Mouse (Mus musculus) kidney, adult 8-10 months (tissue): ENCODE measurements around the gene Zfp579.
"Not testable (repeated sequence)": the region's sequence is repeated elsewhere in the genome, so short reads cannot be mapped to it uniquely, and the experiment has no call there.

ENCODE experiments used
- DNase-seq, 2 experiments: peaks; one replicate each; pipeline ENCODE4 v3.0.0; 2022

Gene Zfp579

DNA sequence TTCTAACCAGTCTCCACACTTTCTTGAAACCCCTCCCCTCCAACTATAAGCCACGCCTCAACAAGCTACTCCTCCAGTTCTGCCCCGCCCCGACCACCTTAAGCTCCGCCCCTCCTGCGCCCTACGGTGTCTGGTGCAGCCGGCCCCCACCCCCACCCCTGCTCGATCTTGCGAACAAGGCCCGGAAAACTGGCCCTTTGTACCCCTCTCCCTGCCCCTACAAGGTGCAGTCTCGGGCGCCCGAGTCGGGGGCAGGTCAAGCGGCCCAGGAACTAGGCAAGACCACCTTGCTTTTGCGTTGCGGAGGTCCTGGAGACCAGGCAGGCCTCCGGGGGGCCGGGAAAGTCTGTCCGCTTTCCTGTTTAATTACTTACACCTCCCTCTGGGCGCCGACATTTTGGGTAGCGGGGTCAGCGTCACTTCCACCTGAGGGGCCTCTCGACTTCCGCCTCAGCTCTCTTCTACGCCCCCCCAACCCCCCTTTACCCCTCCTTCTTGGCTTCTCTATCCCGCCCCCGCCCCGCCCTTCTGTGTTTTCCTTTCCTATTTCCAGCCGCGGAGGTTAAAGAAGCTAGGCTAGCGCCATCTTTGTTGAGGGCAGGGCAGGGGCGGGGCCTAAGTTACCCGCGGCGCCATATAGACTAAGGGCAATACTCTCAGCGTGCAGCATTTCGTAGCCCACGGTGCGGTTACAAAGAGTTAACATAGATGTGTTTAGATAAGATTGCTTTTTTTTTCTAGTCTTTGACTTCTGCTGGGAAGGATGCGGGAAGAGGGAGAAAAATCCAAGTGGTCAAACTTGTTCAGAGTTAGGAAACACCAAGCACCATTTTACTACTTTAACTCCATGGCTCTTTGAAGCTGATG lies 18.5 kb upstream of the Zfp579 start, which contains the start of the genes Zfp524 and Fiz1:
Zfp524 (plus strand) TSS at position 165 of the 867 bp plus-strand sequence.
Fiz1 (minus strand) TSS at position 447 of the 867 bp plus-strand sequence.
- peak; percentile 97 to 99 for DNase-seq

DNA sequence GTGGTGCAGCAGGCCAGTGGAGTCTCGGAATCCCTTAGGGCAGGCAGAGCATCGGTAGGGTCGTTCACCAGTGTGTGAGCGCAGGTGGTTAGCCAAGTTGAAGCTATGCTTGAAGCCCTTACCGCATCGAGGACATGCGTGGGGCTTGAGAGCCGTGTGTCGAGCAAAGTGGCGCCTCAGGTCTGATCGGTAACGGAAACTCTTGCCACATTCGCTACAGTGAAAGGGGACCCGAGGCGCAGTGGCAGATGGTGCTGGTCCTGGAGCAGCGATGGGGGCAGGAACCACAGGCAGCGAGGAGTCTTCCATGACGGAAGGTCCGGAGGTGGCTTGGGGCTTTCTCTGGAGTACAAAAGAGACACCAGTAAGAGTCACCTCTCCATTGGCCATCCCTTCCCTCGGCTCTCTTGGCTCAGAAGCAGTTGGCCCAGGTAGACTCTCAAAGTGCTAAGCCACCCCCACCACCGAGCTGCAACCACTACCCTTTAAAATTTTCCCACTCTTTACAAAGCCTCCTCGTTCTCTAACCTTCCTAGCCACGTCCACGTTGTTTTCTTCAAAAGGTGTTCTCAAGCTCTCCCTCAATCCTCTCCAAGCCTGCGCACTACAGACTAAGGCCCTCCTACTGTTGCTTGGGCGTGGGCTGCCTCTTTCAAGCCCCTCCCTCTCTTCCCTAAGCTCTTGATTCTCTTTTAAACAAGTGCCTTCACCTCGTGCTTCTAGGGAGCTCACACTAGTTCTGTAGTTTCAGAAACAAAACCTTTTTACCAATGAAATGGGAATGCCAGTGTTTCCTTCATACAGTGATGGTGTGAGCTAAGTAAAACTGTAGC lies 16.9 kb upstream of the Zfp579 start:
- no peak for DNase-seq

DNA sequence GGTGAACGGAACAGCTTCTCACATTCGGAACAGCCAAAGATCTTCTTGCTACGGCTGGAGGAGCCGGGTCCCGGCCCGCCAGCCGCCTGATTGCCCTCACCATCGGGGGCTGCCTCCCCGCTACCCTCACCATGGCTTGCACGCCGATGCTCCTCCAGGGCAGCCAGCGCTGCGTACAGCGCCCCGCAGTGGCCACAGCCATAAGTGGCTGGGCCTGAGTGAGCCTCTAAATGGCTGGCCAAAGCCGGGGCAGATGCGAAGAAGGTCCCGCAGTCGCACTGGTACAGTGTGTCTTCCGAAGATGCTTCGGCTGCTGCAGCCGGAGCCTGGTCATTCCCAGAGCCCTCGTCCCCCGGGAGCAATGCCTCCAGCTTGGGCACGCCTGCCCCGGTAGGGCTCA lies 12.3 kb upstream of the Zfp579 start:
- DNase-seq, result no peak

DNA sequence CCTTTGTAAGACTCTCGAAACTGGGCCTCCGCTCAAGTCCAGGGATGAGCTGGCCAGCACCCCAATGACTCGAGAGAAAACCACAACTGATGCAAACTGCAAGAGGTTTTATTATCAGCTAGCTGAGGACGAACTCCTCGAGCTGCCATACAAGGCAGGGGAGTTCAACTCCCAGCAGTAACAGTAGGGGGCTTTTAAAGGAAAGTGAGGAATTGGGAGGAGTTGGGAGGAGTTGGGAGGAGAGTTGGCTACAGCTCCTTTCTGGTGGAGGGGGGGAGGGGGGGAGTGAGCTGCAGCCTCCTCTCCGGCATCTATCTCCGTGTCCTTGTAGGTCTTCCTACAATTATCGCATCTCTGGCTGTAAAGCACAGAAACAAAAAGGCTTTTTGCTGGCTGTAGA lies 6.9 kb upstream of the Zfp579 start:
- DNase-seq, result not testable (repeated sequence)

DNA sequence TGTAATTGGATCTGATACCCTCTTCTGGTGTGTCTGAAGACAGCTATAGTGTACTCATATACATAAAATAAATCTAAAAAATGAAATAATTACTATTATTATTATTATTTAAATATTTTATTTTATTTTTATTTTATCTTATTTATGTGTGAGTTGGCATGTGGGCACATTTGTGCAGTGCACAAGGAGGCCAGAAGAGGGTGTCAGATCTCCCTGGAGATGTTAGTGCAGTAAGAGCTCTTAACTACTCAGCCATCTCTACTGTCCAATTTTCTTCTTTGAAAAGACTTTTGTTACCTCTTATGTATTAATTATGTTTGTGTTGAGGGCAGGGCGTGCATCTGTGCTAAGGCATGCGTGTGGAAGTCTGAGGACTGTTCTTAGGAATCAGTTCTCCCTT lies 3.9 kb upstream of the Zfp579 start:
- DNase-seq, result peak in 1 of 2 experiments; percentile 55

DNA sequence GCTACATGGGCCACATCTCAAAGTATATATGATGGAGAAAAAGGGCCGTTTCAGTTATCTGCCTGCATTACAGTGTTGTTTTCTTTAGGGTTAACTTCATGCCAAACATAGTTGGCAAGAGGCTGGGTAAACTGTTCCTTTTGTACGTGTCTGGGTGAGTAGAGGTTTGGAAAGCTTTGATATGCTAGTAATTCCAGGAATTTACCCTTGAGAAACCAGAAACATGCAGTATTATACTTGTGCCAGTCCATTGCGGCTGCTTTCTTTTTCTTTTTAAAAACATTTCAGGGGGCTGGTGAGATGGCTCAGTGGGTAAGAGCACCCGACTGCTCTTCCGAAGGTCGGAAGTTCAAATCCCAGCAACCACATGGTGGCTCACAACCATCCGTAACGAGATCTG lies 976 bp upstream of the Zfp579 start:
- DNase-seq, result no peak

DNA sequence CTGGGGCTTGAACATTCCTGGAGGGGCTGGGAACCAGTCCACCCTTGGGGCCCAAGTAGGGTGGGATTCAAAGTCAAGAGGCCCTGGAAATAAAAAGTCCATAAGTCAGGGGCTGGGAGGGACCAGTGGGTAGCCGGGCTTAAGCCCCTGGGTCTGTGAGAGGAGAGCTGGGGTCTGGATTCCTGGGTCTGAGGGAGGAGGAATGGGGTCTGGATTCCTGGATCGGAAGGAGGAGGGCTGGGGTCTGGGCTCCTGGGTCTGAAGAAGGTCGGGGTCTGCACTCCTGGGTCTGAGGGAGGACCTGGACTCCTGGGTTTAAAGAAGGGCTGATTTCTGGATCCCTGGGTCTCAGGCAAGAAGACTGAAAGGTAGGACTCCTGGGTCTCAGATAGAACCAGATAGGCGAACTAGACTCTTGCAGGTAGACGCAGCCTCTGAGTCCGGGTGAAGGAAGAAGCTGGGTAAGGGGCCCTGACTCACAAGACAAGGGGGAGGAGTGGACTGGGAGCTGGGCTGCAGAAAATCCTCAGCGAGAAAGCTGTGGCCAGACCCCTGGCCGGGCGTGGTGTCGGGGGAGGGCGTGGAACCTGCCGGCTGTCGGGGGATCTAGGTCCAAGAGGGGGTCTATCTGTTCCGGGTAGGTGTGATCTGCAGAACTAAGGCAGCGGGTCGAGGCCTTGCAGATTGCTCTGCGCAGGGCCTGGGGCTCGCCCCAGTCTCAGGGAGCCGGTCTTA lies 523 bp downstream of the Zfp579 start:
- DNase-seq, result no peak

DNA sequence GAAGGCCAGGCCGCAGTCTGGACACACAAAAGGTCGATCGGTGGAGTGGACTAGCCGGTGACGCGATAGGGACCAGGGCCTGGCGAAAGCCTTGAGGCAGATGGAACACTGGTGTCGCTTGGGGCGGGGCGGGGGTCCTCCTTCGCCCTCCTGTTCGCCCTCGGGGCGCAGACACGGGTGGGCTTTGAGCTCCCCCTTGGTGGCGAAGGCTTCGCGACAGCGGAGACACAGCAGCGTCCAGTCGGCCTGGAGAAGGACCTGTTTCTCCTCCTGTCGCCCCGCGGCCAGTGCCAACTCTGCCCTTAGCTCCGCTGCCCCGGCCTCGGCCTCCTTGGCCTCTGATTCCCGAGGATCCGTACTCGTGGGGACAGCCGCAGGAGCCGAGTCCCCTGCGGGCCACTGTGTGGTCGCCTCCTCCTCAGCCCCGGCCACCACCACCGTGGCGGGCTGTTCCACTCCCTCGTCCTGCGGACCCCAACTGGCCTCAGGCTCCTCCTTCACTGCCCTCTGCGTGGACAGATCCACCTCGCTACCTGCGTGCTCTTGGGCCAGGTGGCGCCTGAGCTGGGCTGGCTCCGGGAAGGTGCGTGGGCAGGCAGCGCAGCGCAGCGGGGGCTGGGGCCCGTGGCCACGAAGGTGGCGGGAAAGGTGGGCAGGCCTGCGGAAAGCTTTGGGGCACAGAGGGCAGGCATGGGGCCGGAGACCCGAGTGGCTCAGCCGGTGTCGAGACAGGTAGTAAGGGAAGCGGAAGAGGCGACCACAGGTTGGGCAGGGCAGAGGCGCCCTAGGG lies 1.8 kb downstream of the Zfp579 start:
- DNase-seq, result no peak

DNA sequence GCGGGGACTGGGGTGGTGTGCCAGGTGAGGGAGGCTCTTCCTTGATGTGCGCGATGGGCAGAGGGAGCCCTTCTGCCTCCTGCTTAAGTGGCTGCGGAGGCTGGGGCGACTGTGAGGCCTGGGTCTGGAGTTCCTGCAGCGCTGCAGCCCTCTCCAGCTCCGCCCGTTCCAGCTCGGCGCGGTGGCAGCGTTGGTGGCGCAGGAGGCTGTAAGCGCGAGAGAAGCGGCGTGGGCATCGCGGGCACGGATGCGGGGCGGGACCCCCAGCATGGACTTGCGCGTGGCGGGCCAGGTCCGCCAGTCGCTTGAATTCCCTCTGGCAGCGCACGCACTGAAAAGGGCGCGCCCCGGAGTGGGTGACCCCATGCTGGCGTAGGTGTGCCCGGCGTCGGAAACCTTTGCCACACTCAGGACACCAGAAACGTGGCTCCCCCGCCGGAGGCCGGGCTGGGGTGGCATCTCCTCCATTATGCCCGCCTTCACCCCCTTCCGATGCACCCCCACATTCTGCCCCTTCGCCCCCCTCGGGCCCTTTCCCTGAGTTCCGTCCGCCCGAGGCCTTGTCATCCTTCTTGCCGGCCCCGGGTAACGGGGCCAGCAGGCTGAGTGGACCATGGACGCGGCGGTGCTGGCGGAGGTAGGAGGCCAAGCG lies 2.5 kb downstream of the Zfp579 start:
- DNase-seq, result no peak

DNA sequence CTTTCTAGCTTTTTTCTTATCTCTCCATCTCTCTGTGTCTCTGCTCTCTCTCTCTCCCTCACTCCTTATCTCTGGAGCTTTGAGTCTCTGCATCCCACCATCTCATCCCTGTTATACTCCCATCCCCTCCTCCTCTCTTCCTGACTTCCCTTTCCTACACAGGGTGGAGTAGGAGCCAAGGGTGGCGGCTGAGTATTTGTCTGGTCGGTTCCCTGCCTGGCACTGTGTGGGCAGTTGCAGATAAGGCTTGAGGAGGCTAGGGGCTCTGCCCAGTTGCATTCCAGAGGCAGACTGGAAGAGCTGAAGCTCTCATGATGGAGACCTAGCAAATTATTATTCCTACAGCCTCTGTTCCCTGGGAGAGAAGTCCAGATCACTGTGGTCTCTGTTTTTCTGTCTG lies 7.7 kb downstream of the Zfp579 start:
- DNase-seq, result no peak

DNA sequence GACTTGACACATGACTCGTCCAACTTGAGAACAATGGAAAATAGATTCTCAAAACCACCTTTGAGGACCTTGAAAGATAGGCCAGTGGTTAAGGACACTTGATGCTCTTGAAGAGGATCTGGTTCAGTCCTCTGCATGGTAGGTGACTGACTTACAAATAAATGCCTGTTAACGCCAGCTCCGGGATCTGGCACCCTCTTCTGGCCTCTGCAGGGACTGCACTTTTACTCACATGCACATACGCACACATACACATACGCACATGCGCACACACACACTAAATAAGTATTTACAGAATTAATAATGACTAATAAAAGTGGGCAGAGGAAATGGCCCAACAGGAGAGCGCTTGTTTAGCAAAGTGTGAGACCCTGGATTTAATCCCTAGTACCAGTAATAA lies 19.1 kb downstream of the Zfp579 start:
- DNase-seq, result no peak

DNA sequence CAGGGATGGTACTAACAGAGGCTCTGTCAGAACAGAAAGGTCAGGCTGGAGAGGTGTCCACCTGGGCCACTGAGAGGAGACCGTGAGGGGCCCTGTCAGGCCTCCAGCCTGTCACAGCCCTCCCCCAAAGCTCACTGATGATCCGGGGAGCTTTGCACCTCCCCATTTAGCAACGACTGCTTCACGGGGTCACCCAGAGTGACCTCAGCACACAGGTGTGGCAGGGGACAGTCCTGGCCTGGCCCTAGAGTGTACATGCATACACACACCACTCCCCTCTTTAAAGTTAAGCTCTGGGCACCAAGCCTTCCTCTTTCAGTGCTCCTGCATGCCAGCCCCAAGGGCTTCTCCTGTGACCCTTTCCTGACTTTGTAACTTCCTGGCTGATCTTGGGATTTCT lies 20.5 kb downstream of the Zfp579 start:
- no peak for DNase-seq

DNA sequence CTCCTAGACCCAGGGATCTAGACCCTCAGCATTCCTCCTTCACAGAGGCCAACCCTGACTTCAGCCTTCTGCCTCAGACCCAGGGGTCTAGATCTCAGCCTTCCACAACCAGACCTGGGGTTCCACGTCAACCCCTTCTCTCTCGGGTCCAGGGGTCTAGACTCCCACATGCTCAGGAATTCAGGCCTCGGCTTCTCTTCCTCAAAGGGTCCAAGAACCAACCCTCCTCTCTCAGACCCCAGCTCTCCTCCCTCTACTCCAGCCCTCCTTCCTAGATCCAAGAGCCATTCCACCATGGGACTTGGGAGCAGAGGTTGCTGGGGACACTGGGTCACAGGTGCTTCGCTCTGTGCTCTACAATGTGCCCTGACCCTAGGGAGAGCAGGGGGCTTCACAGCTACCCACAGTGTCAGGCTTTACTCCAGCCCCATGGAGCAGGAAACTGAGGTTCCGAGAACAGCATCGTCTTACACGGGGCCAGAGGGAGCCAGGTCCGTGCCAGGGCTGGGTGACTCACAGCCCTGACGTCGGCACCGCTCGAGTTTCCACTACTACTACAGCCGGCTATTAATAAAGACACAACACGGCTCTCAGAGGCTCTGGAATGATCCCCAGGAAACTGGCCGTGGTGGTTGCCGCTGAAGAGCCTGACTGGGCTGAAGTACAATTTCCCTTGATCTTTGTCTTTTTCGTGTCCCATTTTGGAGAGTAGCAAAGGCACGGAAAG lies 23.5 kb downstream of the Zfp579 start:
- no peak for DNase-seq

DNA sequence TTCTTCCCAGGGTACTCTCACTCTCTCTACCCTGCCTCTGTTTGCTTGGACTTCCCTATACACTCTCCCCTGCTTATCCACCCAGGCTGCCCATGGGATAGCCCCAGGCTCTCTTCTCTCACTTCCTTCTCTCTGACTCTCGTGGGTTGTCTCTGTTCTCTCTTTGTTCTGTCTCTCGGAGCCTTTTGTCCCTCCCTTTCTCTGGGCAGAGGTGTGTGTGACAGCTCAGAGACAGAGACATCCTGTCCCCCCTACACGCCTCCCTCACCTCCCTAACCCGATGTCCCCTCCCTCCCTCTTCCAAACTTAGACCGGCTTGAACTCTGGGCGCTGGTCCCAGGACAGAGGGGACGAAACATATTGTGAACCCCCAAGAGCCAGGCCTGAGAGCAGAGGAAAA lies 24.2 kb downstream of the Zfp579 start:
- DNase-seq, result no peak

DNA sequence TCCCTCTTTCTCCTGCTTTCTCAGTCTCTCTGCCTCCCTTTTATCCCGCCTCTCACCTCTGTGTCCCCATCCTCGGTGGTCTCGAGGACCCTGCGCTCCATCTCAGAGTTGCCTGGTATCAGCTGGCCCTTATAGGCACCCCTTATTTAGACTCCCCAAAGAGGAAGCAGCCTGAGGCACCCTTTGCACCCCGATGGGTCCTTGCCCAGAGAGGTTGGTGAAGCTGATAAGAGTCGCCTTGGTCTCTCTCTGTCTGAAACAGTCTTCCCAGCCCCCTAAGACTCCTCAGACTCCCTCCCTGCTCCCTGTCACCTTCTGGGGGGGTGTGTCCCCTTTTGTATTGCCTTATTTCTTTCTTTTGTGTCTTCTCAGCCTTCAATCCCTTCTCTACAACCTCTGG lies 24.9 kb downstream of the Zfp579 start, which contains the start of gene Sbk3:
Sbk3 (minus strand) TSS at position 101 of the 400 bp plus-strand sequence.
- DNase-seq, result no peak

DNA sequence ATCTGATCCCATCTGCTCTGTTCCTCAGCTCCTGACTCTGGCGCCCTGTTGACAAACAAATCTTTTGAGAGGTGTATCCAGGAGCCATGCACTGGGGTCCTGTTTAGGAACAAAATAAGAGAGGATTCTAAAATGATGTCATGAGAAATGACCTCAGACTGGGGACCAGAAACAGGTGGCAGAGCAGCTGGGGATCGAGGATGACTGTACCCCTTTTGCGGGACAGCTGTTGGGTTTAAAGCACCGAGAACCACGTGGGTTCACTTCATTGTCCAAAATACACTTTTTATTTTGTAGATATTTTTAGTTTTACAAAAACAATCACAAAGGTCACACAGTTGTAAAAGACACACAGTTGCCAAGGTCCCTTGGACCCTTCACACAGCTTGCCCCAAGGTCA lies 31.0 kb downstream of the Zfp579 start:
- no peak for DNase-seq

DNA sequence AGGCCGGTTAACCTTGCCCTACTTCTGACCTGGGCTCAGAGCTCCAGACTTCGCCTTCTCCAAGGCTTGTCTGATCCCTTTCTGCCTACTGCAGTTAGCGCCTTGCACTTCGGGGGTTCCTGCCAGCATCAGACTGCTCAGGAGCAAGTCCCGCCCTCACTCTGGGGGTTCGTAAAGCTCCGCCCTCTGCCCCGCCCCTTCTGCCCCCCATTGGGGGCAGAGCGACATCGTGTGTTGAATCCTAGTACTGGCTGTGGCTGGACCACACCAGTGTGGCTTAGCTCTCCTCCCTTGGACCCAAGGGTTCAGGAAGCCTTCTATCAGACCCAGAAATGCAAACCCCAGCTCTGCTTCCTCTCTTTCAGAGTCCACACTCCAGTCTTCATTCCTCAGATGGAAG lies 31.7 kb downstream of the Zfp579 start, which contains the start of gene Sbk2:
Sbk2 (minus strand) TSS at position 135 of the 400 bp plus-strand sequence.
- DNase-seq, result peak; percentile 62 to 81

DNA sequence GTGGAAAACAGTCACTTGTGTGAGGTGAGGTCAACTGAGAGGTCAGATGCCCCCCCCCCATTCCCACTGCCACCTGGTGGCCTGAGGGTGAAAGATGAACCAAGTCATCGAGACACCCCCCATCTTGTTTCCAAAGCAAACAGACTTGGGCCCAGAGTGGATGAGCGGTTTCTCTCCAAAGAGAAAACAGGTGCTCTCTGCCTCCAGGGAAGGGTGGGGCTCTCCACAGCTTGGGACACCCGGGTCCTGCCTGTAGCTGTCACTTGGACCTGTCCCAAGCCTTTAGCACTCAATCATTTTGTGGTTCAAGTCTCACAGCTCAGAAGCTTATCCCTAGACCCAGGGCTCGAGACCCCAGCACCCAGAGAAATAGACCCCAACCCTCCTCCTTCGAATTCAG lies 32.4 kb downstream of the Zfp579 start:
- no peak for DNase-seq

DNA sequence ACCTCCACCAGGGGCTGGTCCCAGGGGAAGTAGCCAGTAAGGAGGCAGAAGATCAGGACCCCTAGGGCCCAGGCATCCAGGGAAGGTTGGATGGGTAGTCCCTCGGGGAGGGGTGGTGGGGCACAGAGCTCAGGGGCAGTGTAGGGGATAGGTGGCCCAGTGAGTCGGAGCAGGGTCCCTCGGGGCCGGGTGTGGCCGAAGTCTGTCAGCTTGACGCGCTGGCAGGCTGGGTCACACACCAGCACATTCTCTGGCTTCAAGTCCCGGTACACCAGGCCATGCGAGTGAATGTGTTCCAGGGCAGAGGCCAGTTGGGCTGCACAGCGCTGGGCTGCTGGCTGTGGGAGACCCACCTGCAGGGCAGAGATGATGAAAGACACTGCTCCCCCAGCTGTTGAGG lies 38.6 kb downstream of the Zfp579 start:
- DNase-seq, result no peak

DNA sequence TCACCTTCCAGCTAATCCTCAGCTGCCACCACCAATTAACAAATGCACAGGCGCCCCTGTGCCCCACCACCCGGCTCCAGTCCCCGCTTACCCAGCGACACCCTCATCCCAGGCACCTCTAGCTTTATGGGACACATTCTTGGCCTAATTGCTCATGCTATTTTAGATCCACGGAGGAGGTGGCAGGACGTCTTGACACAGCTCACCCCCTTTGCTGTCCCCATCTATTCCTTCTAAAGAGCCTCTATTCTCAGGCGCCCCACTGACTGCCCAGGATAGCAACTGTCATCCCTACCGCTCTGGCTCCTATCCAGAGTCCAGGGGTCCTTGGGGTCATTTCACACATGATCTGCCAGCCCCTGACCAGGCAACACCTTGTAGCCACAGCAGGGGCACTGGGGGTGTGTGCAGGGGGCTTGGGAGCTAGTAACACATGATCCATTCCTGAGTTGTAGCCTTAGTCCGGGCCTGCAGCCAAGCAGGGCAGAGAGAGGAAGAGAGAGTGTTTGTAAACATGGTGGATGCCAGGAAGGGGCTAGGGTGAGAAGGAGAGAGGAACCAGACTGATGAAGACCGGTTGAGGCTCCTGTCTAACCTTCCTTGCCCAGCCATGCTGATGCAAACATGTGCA lies 42.0 kb downstream of the Zfp579 start:
- DNase-seq, result no peak
